Mouse (Mus musculus) ES-E14 (cell line): ENCODE data around the gene Aoc2. TPM values are rescaled to one million over a fixed set of nuclear protein-coding genes. Genes with fewer than 3 reads are reported as not detected.

Experiments used
- DNase-seq: peaks from one replicate; pipeline ENCODE4 v3.0.0-alpha.2; 2013; ENCODE audit warnings: low read depth, low spot score
- H3K27ac ChIP-seq: 2 replicates; pipeline ENCODE4 v1.5.1; 2012; ENCODE audit warnings: low read depth, mild to moderate bottlenecking, low read length, moderate library complexity, mixed read lengths; ENCODE audit not compliant: poor library complexity, insufficient read depth, severe bottlenecking
- H3K36me3 ChIP-seq: 2 replicates; pipeline ENCODE4 v1.6.1; 2012; ENCODE audit warnings: mild to moderate bottlenecking, low read length, moderate library complexity, mixed read lengths; ENCODE audit not compliant: control insufficient read depth, poor library complexity, insufficient read depth, severe bottlenecking
- H3K4me1 ChIP-seq, 2 experiments: fragments of 150-350 bp in 1 of 2; sonication (generic) in 1 of 2; 2 replicates each; pipeline ENCODE4 v1.6.1; 2012; ENCODE audit warnings: low read length in 2 of 2, mild to moderate bottlenecking in 1 of 2, mixed read lengths in 1 of 2; ENCODE audit not compliant: control insufficient read depth in 2 of 2, insufficient read depth in 2 of 2, poor library complexity in 1 of 2
- H3K4me3 ChIP-seq, 2 experiments: fragments of 150-350 bp in 1 of 2; sonication (generic) in 1 of 2; 2 replicates each; pipeline ENCODE4 v1.5.1; 2012; ENCODE audit warnings: low read length in 2 of 2, low read depth in 1 of 2, mild to moderate bottlenecking in 1 of 2, mixed read lengths in 1 of 2; ENCODE audit not compliant: insufficient read depth in 1 of 2, poor library complexity in 1 of 2, severe bottlenecking in 1 of 2
- H3K9ac ChIP-seq: 2 replicates; pipeline ENCODE4 v1.6.1; 2012; ENCODE audit warnings: low read depth, mild to moderate bottlenecking, low read length, mixed read lengths; ENCODE audit not compliant: poor library complexity, insufficient read depth, severe bottlenecking
- H3K9me3 ChIP-seq: fragments of 150-350 bp; sonication (generic); 2 replicates; pipeline ENCODE4 v1.6.1; 2012; ENCODE audit warnings: low read depth, mild to moderate bottlenecking, low read length; ENCODE audit not compliant: control insufficient read depth, insufficient read depth
- CHD2 ChIP-seq: IDR thresholded peaks from 2 replicates; pipeline ENCODE4 v1.6.1; 2014; ENCODE audit warnings: mild to moderate bottlenecking, low read depth, low read length, inconsistent platforms
- HCFC1 ChIP-seq: IDR thresholded peaks from 2 replicates; pipeline ENCODE4 v1.6.1; 2012; ENCODE audit warnings: low read length, inconsistent platforms, borderline replicate concordance; ENCODE audit not compliant: insufficient read depth
- MAFK ChIP-seq: IDR thresholded peaks from 2 replicates; pipeline ENCODE4 v1.6.1; 2014; ENCODE audit warnings: mild to moderate bottlenecking, low read depth, low read length, inconsistent platforms; ENCODE audit not compliant: insufficient read depth
- ZC3H11A ChIP-seq: IDR thresholded peaks from 2 replicates; pipeline ENCODE4 v1.6.1; 2012; ENCODE audit warnings: low read depth, mild to moderate bottlenecking, inconsistent platforms, low read length, borderline replicate concordance
- ZNF384 ChIP-seq: IDR thresholded peaks from 2 replicates; pipeline ENCODE4 v1.6.1; 2012; ENCODE audit warnings: low read depth, low read length, inconsistent platforms
- in situ Hi-C, 2 experiments: fragments of 600-800 bp; cut with MboI; formaldehyde crosslinking; loops; one replicate each; pipeline ENCODE4 v1.15.1; 2025; ENCODE audit warnings: low sequenced_read_pairs in 2 of 2, inconsistent platforms in 1 of 2; ENCODE audit not compliant: unreplicated experiment in 2 of 2
- total RNA-seq: library from RNA; depleted of rRNA; stranded (reverse); fragments of 300-350 nt; gene quantifications from 2 replicates; pipeline ENCODE4 v1.2.3, GENCODE M21; 2012

Gene Aoc2
- total RNA-seq, 1 experiment: 4.6 TPM

DNA sequence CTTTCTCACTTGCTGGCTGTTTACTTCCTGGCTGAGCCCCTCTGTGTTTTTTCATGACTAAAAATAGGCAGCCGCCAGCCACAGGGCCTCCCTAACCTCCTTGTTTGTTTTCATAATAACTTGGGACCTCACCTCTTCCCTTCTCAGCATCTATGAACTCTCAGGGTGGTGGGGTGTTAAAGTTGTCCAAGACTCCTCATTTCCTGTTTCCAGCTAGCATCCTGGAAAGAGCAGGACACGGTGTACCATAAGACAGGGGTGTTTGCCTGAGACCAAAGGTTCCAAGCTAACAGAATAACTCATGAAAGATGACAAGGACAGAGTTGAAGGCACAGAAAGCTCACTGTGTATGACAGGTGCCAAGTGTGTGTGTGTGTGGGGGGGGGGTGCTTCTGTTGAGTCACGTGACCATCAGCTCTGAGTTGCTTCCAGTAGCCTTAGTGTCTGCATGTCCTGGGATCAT is 35.8 kb downstream of the Aoc2 start:
- in situ Hi-C loops: no loop called here
- DNase-seq: no peak
- Histone ChIP-seq H3K4me3 (no peak overlapping the region), H3K4me1 (0 out of 4 replicates have a peak, but pooled peaks cover 0 to 2% of the 10 kb centered on the region in 2 experiments), H3K36me3 (no peaks in the 10 kb centered on the region), H3K9me3 (no peaks in the 10 kb centered on the region), H3K9ac (no peak overlapping the region), H3K27ac (no peak overlapping the region)
- no peak for TF ChIP-seq ZNF384
- no peak for TF ChIP-seq HCFC1
- TF ChIP-seq MAFK: no peak
- TF ChIP-seq ZC3H11A: no peak

GRCm38 (mm10) chr11:101364531-101364931 is 39.7 kb downstream of the Aoc2 start:
- Histone ChIP-seq H3K27ac (no peak overlapping the region), H3K4me3 (no peak overlapping the region), H3K9ac (no peak overlapping the region), H3K9me3 (no peaks in the 10 kb centered on the region), H3K4me1 (0 out of 4 replicates have a peak, but pooled peaks cover 0 to 2% of the 10 kb centered on the region in 2 experiments), H3K36me3 (no peaks in the 10 kb centered on the region)
- in situ Hi-C loops: no loop called here
- TF ChIP-seq ZNF384 (no peak), MAFK (no peak), HCFC1 (no peak), ZC3H11A (no peak), CHD2 (no peak)
- no peak for DNase-seq

DNA sequence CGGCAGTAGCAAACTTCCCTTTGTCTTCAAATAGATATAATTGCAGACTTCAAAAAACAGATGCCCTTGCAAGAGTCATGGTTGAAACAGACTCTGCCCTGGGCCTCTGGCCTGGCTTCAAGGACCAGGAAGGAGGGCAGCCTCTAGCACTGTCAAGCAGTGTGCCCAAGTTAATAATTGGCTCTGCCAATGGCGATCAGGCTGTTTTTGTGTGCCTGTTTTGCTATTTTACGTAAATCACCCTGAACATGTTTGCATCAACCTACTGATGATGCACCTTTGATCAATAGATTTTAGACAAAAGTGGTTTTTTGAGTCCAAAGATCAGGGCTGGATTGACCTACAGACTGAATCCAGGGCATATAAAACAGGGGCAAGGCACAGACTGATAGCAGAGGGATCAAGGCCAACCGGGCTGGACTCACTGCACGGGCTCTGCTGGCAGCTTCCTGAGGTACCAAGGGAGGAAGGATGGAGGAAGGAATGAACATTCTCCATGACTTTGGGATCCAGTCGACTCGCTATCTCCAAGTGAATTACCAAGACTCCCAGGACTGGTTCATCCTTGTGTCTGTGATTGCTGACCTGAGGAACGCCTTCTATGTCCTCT is 42.6 kb downstream of the Aoc2 start, which contains the start of gene G6pc:
TSS of gene G6pc (plus strand) at position 236 of the 610 bp plus-strand sequence.
- Histone ChIP-seq H3K4me3 (no peak within 1 kb of the TSS), H3K9ac (no peak within 1 kb of the TSS), H3K9me3 (no peaks in the 10 kb centered on the region), H3K36me3 (no peaks in the 10 kb centered on the region), H3K27ac (no peak within 1 kb of the TSS), H3K4me1 (no peaks in the 10 kb centered on the region)
- TF ChIP-seq HCFC1 (no peak), MAFK (no peak), ZC3H11A (no peak), CHD2 (no peak), ZNF384 (no peak)
- no peak for DNase-seq
- in situ Hi-C loops: no loop called here

DNA sequence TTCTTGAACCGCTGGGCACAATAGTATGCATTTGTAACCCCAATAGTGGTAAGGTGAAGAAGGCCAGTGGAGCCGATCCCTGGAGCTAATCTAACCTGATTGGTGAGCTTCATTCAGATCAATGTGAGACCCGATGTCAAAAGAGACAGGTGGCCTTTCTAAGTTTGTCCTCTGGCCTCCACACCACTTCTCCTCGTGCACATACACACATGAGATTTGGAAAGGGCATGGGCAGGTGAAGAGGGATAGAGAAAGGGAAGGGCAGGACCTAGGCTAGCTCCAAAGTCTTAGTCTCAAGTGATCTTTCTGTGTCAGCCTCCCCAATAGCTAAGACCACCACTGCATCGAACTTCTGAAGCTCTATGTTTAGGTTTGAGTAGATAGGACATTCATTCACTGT is 45.3 kb downstream of the Aoc2 start:
- DNase-seq: no peak
- H3K9ac ChIP-seq: no peak overlapping the region
- TF ChIP-seq ZNF384 (no peak), ZC3H11A (no peak)
- H3K4me1 ChIP-seq: no peaks in the 10 kb centered on the region
- in situ Hi-C loops: no loop called here
- H3K4me3 ChIP-seq: no peak overlapping the region
- H3K9me3 ChIP-seq: no peaks in the 10 kb centered on the region
- H3K36me3 ChIP-seq: no peaks in the 10 kb centered on the region
- no peak overlapping the region for H3K27ac ChIP-seq
